Mouse (Mus musculus) forebrain, embryonic 13.5 days (tissue): ENCODE measurements around the gene Vmn1r94. TPM values are rescaled to one million over a fixed set of nuclear protein-coding genes. Genes with fewer than 3 reads are reported as not detected.
"Not testable (repeated sequence)": the region's sequence is repeated elsewhere in the genome, so short reads cannot be mapped to it uniquely, and the experiment has no call there.

Experiments used
- ATAC-seq: fragments of 200-750 bp; cut with Nextera tagmentation; 2 replicates; pipeline ENCODE4 v1.8.0; 2017
- H3K27ac ChIP-seq: fragments of 300-500 bp; sonication (generic); 2 replicates; pipeline ENCODE4 v1.5.1; 2015; ENCODE audit warnings: inconsistent platforms, mild to moderate bottlenecking, moderate library complexity
- H3K27me3 ChIP-seq: fragments of 300-500 bp; sonication (generic); 2 replicates; pipeline ENCODE4 v1.6.1; 2015; ENCODE audit warnings: mild to moderate bottlenecking, inconsistent platforms
- H3K36me3 ChIP-seq: fragments of 300-500 bp; sonication (generic); 2 replicates; pipeline ENCODE4 v1.6.1; 2015; ENCODE audit warnings: mild to moderate bottlenecking, inconsistent platforms; ENCODE audit not compliant: poor library complexity, severe bottlenecking
- H3K4me1 ChIP-seq: fragments of 300-500 bp; sonication (generic); 2 replicates; pipeline ENCODE4 v1.6.1; 2015; ENCODE audit warnings: inconsistent platforms
- H3K4me2 ChIP-seq: fragments of 300-500 bp; sonication (generic); 2 replicates; pipeline ENCODE4 v1.6.1; 2015; ENCODE audit warnings: inconsistent platforms, mild to moderate bottlenecking, moderate library complexity
- H3K4me3 ChIP-seq: fragments of 300-500 bp; sonication (generic); 2 replicates; pipeline ENCODE4 v1.5.1; 2015; ENCODE audit warnings: mild to moderate bottlenecking, inconsistent platforms
- H3K9ac ChIP-seq: fragments of 300-500 bp; sonication (generic); 2 replicates; pipeline ENCODE4 v1.6.1; 2015; ENCODE audit warnings: mild to moderate bottlenecking, inconsistent platforms
- H3K9me3 ChIP-seq: fragments of 300-500 bp; sonication (generic); replicated peaks from 2 replicates; pipeline ENCODE4 v1.6.1; 2016; ENCODE audit warnings: inconsistent platforms
- WGBS: fragments of 180-500 bp; shearing (Covaris S2); methylation state at CpG from one replicate; pipeline ENCODE4 v1.1.7; 2015; 5-methylcytosine and 5-hydroxymethylcytosine counted together
- polyA plus RNA-seq: library from polyadenylated mRNA; unstranded; fragments of >200 nt; fragmentation: Nextera tagmentation; extraction: Ambion mirVana; gene quantifications from 2 replicates; pipeline ENCODE4 v1.2.1, GENCODE M21; 2015

The Vmn1r94 gene
- not detected in 2 replicates for polyA plus RNA-seq

DNA sequence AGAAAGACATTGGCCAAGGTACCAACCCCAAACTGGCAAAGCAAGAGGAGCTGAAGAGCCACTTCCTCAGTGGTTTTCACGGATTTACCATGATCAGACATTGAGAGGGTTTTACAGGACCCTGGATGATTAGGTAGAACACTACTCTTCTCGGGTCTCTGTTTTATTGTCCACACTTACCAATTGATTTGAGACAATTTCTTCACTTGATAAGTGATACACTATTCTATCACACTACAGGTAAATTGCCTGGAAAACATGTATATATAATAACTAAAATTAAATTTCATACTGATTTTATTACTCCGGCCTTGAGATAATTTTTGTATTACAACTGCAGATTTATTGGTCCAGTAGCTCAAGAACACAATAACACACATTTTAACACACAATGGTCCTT is at the start of gene Vmn1r94:
Gene Vmn1r94 (minus strand): TSS at position 101 of the 400 bp plus-strand sequence.
- H3K36me3 ChIP-seq, H3K4me3 ChIP-seq, H3K4me2 ChIP-seq, H3K27me3 ChIP-seq, H3K4me1 ChIP-seq, H3K9me3 ChIP-seq, H3K9ac ChIP-seq, ATAC-seq, H3K27ac ChIP-seq: not testable (repeated sequence)
- no CpG with 5 or more reads among the region's 3 CpGs for WGBS

DNA sequence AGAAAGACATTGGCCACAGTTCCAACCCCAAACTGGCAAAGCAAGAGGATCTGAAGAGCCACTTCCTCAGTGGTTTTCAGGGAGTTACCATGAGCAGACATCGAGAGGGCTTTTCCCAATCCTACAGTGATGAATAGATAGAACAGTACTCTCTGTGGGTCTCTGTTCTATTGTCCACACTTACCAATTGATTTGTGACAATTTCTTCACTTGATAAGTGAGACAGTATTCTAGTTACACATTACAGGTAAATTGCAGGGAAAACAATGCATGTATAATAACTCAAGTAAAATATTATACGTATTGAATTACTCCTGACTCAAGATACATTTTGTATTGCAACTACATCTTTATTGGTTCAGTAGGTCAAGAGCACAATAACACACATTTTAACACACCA is 37.3 kb upstream of the Vmn1r94 start, which contains the start of gene Gm6164:
Gene Gm6164 (minus strand): TSS at position 101 of the 400 bp plus-strand sequence.
- no CpG with 5 or more reads among the region's 2 CpGs for WGBS
- not testable (repeated sequence) for H3K27me3 ChIP-seq, H3K27ac ChIP-seq, H3K4me1 ChIP-seq, H3K9ac ChIP-seq, H3K4me2 ChIP-seq, ATAC-seq, H3K4me3 ChIP-seq, H3K9me3 ChIP-seq, H3K36me3 ChIP-seq

DNA sequence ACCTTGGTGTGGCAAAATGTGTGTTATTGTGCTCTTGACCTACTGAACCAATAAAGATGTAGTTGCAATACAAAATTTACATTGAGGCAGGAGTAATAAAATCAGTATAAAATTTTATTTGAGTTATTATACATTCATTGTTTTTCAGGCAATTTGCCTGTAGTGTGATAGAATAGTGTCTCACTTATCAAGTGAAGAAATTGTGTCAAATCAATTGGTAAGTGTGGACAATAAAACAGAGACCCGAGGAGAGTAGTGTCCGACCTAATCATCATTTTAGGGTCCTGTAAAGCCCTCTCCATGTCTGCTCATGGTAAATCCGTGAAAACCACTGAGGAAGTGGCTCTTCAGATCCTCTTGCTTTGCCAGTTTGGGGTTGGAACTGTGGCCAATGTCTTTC is 25.2 kb upstream of the Vmn1r94 start, which contains the start of gene Vmn1r95:
Gene Vmn1r95 (plus strand): TSS at position 301 of the 400 bp plus-strand sequence.
- ATAC-seq, H3K4me2 ChIP-seq, H3K9me3 ChIP-seq, H3K27me3 ChIP-seq, H3K4me3 ChIP-seq, H3K4me1 ChIP-seq, H3K9ac ChIP-seq, H3K36me3 ChIP-seq, H3K27ac ChIP-seq: not testable (repeated sequence)
- no CpG with 5 or more reads among the region's 3 CpGs for WGBS

DNA sequence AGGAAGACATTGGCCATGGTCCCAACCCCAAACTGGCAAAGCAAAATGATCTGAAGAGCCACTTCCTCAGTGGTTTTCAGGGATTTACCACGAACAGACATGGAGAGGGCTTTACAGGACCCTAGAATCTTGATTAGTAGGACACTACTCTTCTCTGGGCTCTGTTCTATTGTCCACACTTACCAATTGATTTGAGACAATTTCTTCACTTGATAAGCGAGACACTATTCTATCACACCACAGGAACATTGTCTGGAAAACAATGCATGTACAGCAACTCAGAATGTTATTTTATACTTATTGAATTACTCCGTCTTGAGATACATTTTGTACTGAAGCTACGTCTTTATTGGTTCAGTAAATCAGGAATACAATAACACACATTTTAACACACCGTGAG is 29.2 kb downstream of the Vmn1r94 start, which contains the start of gene Vmn1r93:
Gene Vmn1r93 (minus strand): TSS at position 101 of the 400 bp plus-strand sequence.
- not testable (repeated sequence) for H3K36me3 ChIP-seq, H3K27ac ChIP-seq, H3K9ac ChIP-seq, H3K4me1 ChIP-seq, ATAC-seq, H3K9me3 ChIP-seq, H3K27me3 ChIP-seq, H3K4me3 ChIP-seq, H3K4me2 ChIP-seq
- no CpG with 5 or more reads among the region's 5 CpGs for WGBS

DNA sequence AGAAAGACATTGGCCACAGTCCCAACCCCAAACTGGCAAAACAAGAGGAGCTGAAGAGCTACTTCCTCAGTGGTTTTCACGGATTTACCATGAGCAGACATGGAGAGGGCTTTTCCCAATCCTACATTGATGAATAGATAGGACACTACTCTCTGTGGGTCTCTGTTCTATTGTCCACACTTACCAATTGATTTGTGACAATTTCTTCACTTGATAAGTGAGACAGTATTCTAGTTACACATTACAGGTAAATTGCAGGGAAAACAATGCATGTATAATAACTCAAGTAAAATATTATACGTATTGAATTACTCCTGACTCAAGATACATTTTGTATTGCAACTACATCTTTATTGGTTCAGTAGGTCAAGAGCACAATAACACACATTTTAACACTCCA is 45.7 kb downstream of the Vmn1r94 start, which contains the start of gene Gm16442:
Gene Gm16442 (minus strand): TSS at position 101 of the 400 bp plus-strand sequence.
- not testable (repeated sequence) for H3K4me3 ChIP-seq, H3K4me1 ChIP-seq, H3K4me2 ChIP-seq, ATAC-seq, H3K27me3 ChIP-seq, H3K9me3 ChIP-seq, H3K27ac ChIP-seq, H3K36me3 ChIP-seq, H3K9ac ChIP-seq
- WGBS, result no CpG with 5 or more reads among the region's 2 CpGs

Other genes with a start within 250 kb of the Vmn1r94 start
- gene Pvr, start 247.2 kb downstream of the Vmn1r94 start, polyA plus RNA-seq, result 4.9 and 5.1 TPM in 2 replicates
- gene Igsf23, start 217.6 kb downstream of the Vmn1r94 start, polyA plus RNA-seq, result not detected in 2 replicates
- not detected in 2 replicates for gene Ceacam20, start 203.0 kb downstream of the Vmn1r94 start, polyA plus RNA-seq
- gene Nlrp9b, start 176.9 kb downstream of the Vmn1r94 start, polyA plus RNA-seq, result not detected in 2 replicates
- gene Vmn1r91, start 68.7 kb downstream of the Vmn1r94 start, polyA plus RNA-seq, result not detected in 2 replicates
- not detected in 2 replicates for gene Gm16442, start 45.8 kb downstream of the Vmn1r94 start, polyA plus RNA-seq
- gene Vmn1r93, start 29.3 kb downstream of the Vmn1r94 start, polyA plus RNA-seq, result not detected in 2 replicates
- not detected in 2 replicates for gene Vmn1r95, start 25.3 kb upstream of the Vmn1r94 start, polyA plus RNA-seq
- gene Gm6164, start 37.2 kb upstream of the Vmn1r94 start, polyA plus RNA-seq, result not detected in 2 replicates
- gene Gm4498, start 65.5 kb upstream of the Vmn1r94 start, polyA plus RNA-seq, result not detected in 2 replicates
- not detected in 2 replicates for gene Gm5890, start 94.5 kb upstream of the Vmn1r94 start, polyA plus RNA-seq
- not detected in 2 replicates for gene Gm4133, start 165.7 kb upstream of the Vmn1r94 start, polyA plus RNA-seq
- not detected in 2 replicates for gene Gm5728, start 207.0 kb upstream of the Vmn1r94 start, polyA plus RNA-seq
- gene Vmn1r100, start 249.6 kb upstream of the Vmn1r94 start, polyA plus RNA-seq, result not detected in 2 replicates